Mouse (Mus musculus): ENCODE data around the gene Ctdnep1. TPM values are rescaled to one million over a fixed set of nuclear protein-coding genes. Genes with fewer than 3 reads are reported as not detected.
A peak's percentile ranks its signal among the peaks of the same experiment; 100 is the strongest.

Ctdnep1 gene
- polyA plus RNA-seq, 1 experiment from 2014 or later: 23.0 TPM

- WGBS: 60% methylated on average over 7 of the region's 7 CpGs
- Histone ChIP-seq H3K27ac (no peak overlapping the region), H3K4me2 (replicated peaks) (peak overlapping the region; percentile 95), H3K9ac (peak overlapping the region; percentile 88), H3K27me3 (replicated peaks) (no peaks in the 10 kb centered on the region), H3K9me3 (no peaks in the 10 kb centered on the region), H3K4me1 (peaks cover 55% of the 10 kb centered on the region), H3K4me3 (peak overlapping the region; percentile 65; the same call in 1 of the 2 replicates), H3K36me3 (peaks cover 15% of the 10 kb centered on the region)
- ATAC-seq (ENCODE audit: low FRiP score, low read depth): no peak
These were observed 36.3 kb downstream of the Ctdnep1 start for GRCm38 (mm10) chr11:70017199-70017767.

- no peaks in the 10 kb centered on the region for H3K9me3 ChIP-seq
- H3K27me3 ChIP-seq (replicated peaks): no peaks in the 10 kb centered on the region
- H3K36me3 ChIP-seq: peaks cover 5% of the 10 kb centered on the region; the same call in 1 of the 2 replicates
- no peak for ATAC-seq (ENCODE audit: low FRiP score, low read depth)
- H3K4me1 ChIP-seq: peaks cover 61% of the 10 kb centered on the region
- 2% methylated on average over 23 of the region's 25 CpGs for WGBS
- peak overlapping the region; percentile 81 for H3K27ac ChIP-seq
- H3K4me2 ChIP-seq (replicated peaks): peak overlapping the region; percentile 95
- H3K9ac ChIP-seq: peak overlapping the region; percentile 88
- H3K4me3 ChIP-seq: peak overlapping the region; percentile 65
These were observed 37.4 kb downstream of the Ctdnep1 start for GRCm38 (mm10) chr11:70018131-70018990.

GRCm38 (mm10) chr11:70019495-70020021 is 38.6 kb downstream of the Ctdnep1 start:
- H3K9me3 ChIP-seq: no peaks in the 10 kb centered on the region
- no peaks in the 10 kb centered on the region for H3K27me3 ChIP-seq (replicated peaks)
- peak overlapping the region; percentile 88 for H3K9ac ChIP-seq
- H3K27ac ChIP-seq: 0 out of 2 replicates have a peak overlapping the region, but pooled peaks have one; percentile 66
- H3K4me1 ChIP-seq: peaks cover 67% of the 10 kb centered on the region
- peak overlapping the region; percentile 95 for H3K4me2 ChIP-seq (replicated peaks)
- no peak for ATAC-seq (ENCODE audit: low FRiP score, low read depth)
- H3K36me3 ChIP-seq: no peaks in the 10 kb centered on the region
- H3K4me3 ChIP-seq: peak overlapping the region; percentile 65
- WGBS: 5% methylated on average over 2 of the region's 2 CpGs

GRCm38 (mm10) chr11:70020022-70020631 is 39.2 kb downstream of the Ctdnep1 start:
- peak overlapping the region; percentile 65 for H3K4me3 ChIP-seq
- WGBS: 31% methylated on average over 8 of the region's 8 CpGs

GRCm38 (mm10) chr11:70020731-70021263 is 39.8 kb downstream of the Ctdnep1 start:
- peaks cover 62% of the 10 kb centered on the region for H3K4me1 ChIP-seq
- H3K27me3 ChIP-seq (replicated peaks): no peaks in the 10 kb centered on the region
- peak overlapping the region; percentile 95 for H3K4me2 ChIP-seq (replicated peaks)
- WGBS: under 1% methylated on average over 8 of the region's 8 CpGs
- peak overlapping the region; percentile 88; the same call in 1 of the 2 replicates for H3K9ac ChIP-seq
- peak overlapping the region; percentile 65 for H3K4me3 ChIP-seq
- H3K36me3 ChIP-seq: no peaks in the 10 kb centered on the region
- ATAC-seq (ENCODE audit: low FRiP score, low read depth): peak; percentile 81
- H3K9me3 ChIP-seq: no peaks in the 10 kb centered on the region
- peak overlapping the region; percentile 66; the same call in 1 of the 2 replicates for H3K27ac ChIP-seq

More at GRCm38 (mm10) chr11:70020022-70020631, 39.2 kb downstream of the Ctdnep1 start:
- Histone ChIP-seq H3K27me3 (replicated peaks) (no peaks in the 10 kb centered on the region), H3K9me3 (no peaks in the 10 kb centered on the region), H3K4me1 (peaks cover 62% of the 10 kb centered on the region), H3K27ac (peak overlapping the region; percentile 66), H3K9ac (peak overlapping the region; percentile 88; the same call in 1 of the 2 replicates), H3K4me2 (replicated peaks) (peak overlapping the region; percentile 95), H3K36me3 (no peaks in the 10 kb centered on the region)
- ATAC-seq (ENCODE audit: low FRiP score, low read depth): no peak

GRCm38 (mm10) chr11:70021264-70022132 is 40.5 kb downstream of the Ctdnep1 start:
- WGBS: under 1% methylated on average over 40 of the region's 40 CpGs
- H3K27me3 ChIP-seq (replicated peaks): no peaks in the 10 kb centered on the region
- H3K4me3 ChIP-seq: peak overlapping the region; percentile 65
- H3K36me3 ChIP-seq: no peaks in the 10 kb centered on the region
- H3K4me1 ChIP-seq: peaks cover 69% of the 10 kb centered on the region
- H3K27ac ChIP-seq: peak overlapping the region; percentile 66; the same call in 1 of the 2 replicates
- peak overlapping the region; percentile 88; the same call in 1 of the 2 replicates for H3K9ac ChIP-seq
- ATAC-seq (ENCODE audit: low FRiP score, low read depth): peak; percentile 77
- H3K9me3 ChIP-seq: no peaks in the 10 kb centered on the region
- peak overlapping the region; percentile 95 for H3K4me2 ChIP-seq (replicated peaks)

GRCm38 (mm10) chr11:70023481-70024150 is 42.7 kb downstream of the Ctdnep1 start:
- H3K27ac ChIP-seq: no peak overlapping the region
- WGBS: 8% methylated on average over 19 of the region's 29 CpGs
- H3K36me3 ChIP-seq: no peaks in the 10 kb centered on the region
- no peaks in the 10 kb centered on the region for H3K9me3 ChIP-seq
- peak overlapping the region; percentile 95 for H3K4me2 ChIP-seq (replicated peaks)
- no peaks in the 10 kb centered on the region for H3K27me3 ChIP-seq (replicated peaks)
- peak overlapping the region; percentile 36 for H3K4me3 ChIP-seq
- no peak for ATAC-seq (ENCODE audit: low FRiP score, low read depth)
- peaks cover 76% of the 10 kb centered on the region for H3K4me1 ChIP-seq
- H3K9ac ChIP-seq: peak overlapping the region; percentile 54

- WGBS: 19% methylated on average over 6 of the region's 6 CpGs
- Histone ChIP-seq H3K27ac (no peak overlapping the region), H3K4me1 (peaks cover 74% of the 10 kb centered on the region), H3K36me3 (no peaks in the 10 kb centered on the region), H3K9me3 (no peaks in the 10 kb centered on the region), H3K4me3 (peak overlapping the region; percentile 36), H3K27me3 (replicated peaks) (no peaks in the 10 kb centered on the region), H3K9ac (peak overlapping the region; percentile 54), H3K4me2 (replicated peaks) (peak overlapping the region; percentile 95)
- ATAC-seq (ENCODE audit: low FRiP score, low read depth): no peak
These were observed 43.2 kb downstream of the Ctdnep1 start for GRCm38 (mm10) chr11:70024151-70024514.

- Histone ChIP-seq H3K4me3 (peak overlapping the region; percentile 27), H3K4me2 (replicated peaks) (peak overlapping the region; percentile 68), H3K27ac (peak overlapping the region; percentile 32; the same call in 1 of the 2 replicates), H3K27me3 (replicated peaks) (no peaks in the 10 kb centered on the region), H3K4me1 (peaks cover 77% of the 10 kb centered on the region), H3K36me3 (peaks cover 11% of the 10 kb centered on the region), H3K9ac (peak overlapping the region; percentile 56), H3K9me3 (no peaks in the 10 kb centered on the region)
- WGBS: 2% methylated on average over 19 of the region's 19 CpGs
- ATAC-seq (ENCODE audit: low FRiP score, low read depth): no peak
These were observed 45.7 kb downstream of the Ctdnep1 start for GRCm38 (mm10) chr11:70026689-70027088.

- Histone ChIP-seq H3K27ac (peak overlapping the region; percentile 92), H3K9me3 (no peaks in the 10 kb centered on the region), H3K27me3 (replicated peaks) (no peaks in the 10 kb centered on the region), H3K4me1 (peaks cover 72% of the 10 kb centered on the region), H3K9ac (peak overlapping the region; percentile 56; the same call in 1 of the 2 replicates), H3K36me3 (peaks cover 18% of the 10 kb centered on the region), H3K4me3 (peak overlapping the region; percentile 27; the same call in 1 of the 2 replicates), H3K4me2 (replicated peaks) (peak overlapping the region; percentile 68)
- WGBS: 44% methylated on average over 9 of the region's 9 CpGs
- ATAC-seq (ENCODE audit: low FRiP score, low read depth): no peak
These were observed 46.4 kb downstream of the Ctdnep1 start for GRCm38 (mm10) chr11:70027397-70027796.

Data from neural tube, embryonic 12.5 days (tissue).